Mouse (Mus musculus) megakaryocyte, embryonic 14.5 days (primary cell): Measurements from ENCODE around the gene Lzts2.

Experiments used
- FLI1 ChIP-seq: IDR thresholded peaks from 2 replicates; pipeline ENCODE4 v1.6.1; 2012; ENCODE audit warnings: low read length, inconsistent platforms, mixed read lengths
- GATA1 ChIP-seq: IDR thresholded peaks from 3 replicates; pipeline ENCODE4 v1.6.1; 2012; ENCODE audit warnings: mixed read lengths, low read length, inconsistent platforms, borderline replicate concordance

DNA sequence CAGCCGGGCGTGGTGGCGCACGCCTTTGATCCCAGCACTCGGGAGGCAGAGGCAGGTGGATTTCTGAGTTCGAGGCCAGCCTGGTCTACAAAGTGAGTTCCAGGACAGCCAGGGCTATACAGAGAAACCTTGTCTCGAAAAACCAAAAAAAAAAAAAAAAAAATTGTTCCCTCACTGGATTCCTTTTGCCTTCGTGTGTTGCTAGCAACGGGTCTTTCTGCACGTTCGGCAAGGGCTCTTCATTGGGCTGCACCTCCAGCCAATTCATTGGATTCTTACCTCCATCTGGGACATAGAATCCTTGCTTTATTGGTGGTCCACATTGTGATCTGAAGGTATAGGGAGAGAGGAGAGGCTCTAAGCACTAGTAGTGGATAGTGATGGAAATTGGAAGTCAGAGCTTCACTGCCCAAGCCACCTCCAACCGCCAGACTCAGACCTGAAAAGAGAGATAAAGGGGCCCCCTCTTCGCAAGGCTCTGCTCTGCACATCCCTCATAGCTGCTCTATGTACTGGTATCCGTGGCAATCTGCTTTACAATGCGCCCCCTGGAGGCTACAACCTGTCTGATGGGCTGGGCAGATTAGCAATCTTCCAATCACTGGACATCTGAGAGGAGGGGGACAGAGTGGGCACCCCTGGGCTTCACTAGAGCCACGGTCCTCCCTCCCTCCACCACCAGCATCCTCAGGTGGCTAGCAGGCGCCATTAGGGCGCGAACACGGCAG, 49.5 kb downstream of the Lzts2 start:
- no peak for TF ChIP-seq GATA1
- no peak for TF ChIP-seq FLI1
